Mouse (Mus musculus) left cerebral cortex, adult 2 months (tissue): ENCODE measurements around the gene Iqck. TPM values are rescaled to one million over a fixed set of nuclear protein-coding genes. Genes with fewer than 3 reads are reported as not detected.

Source experiments
- DNase-seq, 2 experiments: peaks; one replicate each; pipeline ENCODE4 v3.0.0; 2021 to 2022; ENCODE audit warnings: low spot score in 2 of 2, mixed read lengths in 1 of 2; ENCODE audit errors: extremely low spot score in 1 of 2
- H3K27ac ChIP-seq: fragments of 200-600 bp; 2 replicates; pipeline ENCODE4 v1.8.1; 2022
- H3K4me3 ChIP-seq: fragments of 200-600 bp; 2 replicates; pipeline ENCODE4 v1.8.1; 2022
- CTCF ChIP-seq: fragments of 200-600 bp; IDR thresholded peaks from 2 replicates; pipeline ENCODE4 v1.8.1; 2022; ENCODE audit warnings: antibody characterized with exemption, mild to moderate bottlenecking, moderate library complexity
- intact Hi-C: fragments of 180-260 bp; cut with DNase I; formaldehyde crosslinking; loops from one replicate; pipeline ENCODE4 v1.15.1; 2025
- total RNA-seq, 2 experiments: library from RNA; stranded (reverse); gene quantifications; 2 replicates each; pipeline ENCODE4 v1.2.3; 2021

The Iqck gene
- total RNA-seq, 2 experiments from 2014 or later: 3.7 to 4.3 TPM

GRCm38 (mm10) chr7:118827975-118828416 is 27.6 kb upstream of the Iqck start:
- TF ChIP-seq CTCF: no peak
- intact Hi-C loops: no loop called here
- H3K4me3 ChIP-seq: no peak overlapping the region
- no peak for DNase-seq
- peak overlapping the region; percentile 24; the same call in 1 of the 2 replicates for H3K27ac ChIP-seq

- intact Hi-C loops: loop anchor here (5.0 kb wide), 1 partner anchor 71 kb away; no protein-coding TSS in a partner anchor
- TF ChIP-seq CTCF: no peak
- H3K4me3 ChIP-seq: no peak overlapping the region
- DNase-seq: no peak
- no peak overlapping the region for H3K27ac ChIP-seq
Observed at GRCm38 (mm10) chr7:118837901-118838300, 17.7 kb upstream of the Iqck start.

DNA sequence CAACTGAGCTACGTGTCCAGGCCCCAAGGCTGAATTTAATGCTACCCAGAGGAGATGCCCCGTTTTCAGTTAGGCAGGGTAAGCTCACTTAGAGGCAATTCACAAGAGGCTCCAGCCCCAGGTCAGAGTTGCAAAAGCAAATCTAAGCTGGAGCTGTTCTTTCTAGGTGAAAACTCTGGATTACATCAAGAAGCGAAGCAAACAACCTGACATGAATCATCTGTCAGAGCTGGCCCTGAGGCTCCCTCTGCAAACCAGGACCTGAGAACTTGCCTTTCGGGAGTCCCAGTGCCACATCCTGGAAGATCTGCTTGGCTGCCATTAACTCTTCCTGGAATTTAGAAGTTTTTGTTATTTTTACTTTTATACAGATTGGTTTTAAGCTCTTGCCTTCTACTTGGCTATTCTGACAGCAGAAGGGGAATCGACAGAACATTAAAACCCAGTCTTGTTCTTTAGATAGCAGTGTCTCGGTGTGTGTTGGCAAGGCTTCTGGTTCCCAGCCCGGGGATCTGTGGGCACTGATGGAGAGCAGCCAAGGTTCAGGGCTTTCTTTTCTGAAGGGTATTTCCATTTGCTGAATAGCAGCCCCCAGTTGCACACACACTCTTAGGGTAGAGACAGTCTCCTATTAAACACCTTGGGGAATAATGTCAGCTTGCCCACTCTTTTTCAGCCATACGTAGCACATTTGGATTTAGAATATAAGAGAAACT is 14.4 kb upstream of the Iqck start:
- no peak for TF ChIP-seq CTCF
- intact Hi-C loops: no loop called here
- Histone ChIP-seq H3K27ac (peak overlapping the region; percentile 59), H3K4me3 (no peak overlapping the region)
- DNase-seq: no peak

DNA sequence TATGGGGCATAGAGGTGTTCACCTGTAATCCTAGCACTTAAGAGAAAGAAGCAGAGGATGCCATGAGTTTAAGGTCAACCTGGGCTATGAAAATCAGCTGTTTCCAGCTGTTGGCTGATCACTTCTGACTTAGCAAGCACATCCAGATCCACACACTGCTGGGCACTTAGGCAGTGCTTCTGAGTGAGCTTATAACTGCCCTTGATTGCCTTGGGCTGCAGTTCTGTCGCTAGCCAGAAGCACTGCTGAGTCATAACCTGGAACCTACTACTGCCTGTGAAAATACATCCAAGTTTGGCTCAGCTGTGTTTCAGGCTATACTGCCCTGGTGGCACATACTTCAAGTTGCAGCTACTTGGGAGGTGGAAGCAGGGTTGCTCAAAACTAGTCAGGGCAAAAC is 13.8 kb upstream of the Iqck start:
- intact Hi-C loops: no loop called here
- TF ChIP-seq CTCF: peak; percentile 30
- Histone ChIP-seq H3K27ac (peak overlapping the region; percentile 59), H3K4me3 (no peak overlapping the region)
- no peak for DNase-seq

DNA sequence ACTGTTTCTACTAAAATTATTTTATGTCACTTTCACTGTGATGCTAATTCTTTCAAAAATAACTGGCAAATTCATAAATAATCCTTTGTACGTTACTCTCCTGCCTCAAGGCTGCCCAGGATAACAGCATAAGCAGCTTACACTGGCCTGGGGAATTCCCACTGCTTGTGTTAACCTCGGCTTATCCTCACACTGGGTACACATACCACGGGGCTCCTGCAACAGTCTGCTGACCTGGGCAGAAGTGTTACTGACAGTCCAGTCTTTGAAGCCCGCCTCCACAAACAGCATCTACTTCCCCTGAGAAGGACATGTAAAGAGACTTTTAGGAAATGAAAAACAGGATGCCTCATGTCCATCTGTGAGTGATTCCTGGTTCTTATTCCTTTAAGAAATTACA is 12.6 kb upstream of the Iqck start:
- DNase-seq: no peak
- Histone ChIP-seq H3K27ac (no peak overlapping the region), H3K4me3 (no peak overlapping the region)
- TF ChIP-seq CTCF: no peak
- intact Hi-C loops: no loop called here

GRCm38 (mm10) chr7:118845141-118845540 is 10.4 kb upstream of the Iqck start:
- DNase-seq: no peak
- H3K27ac ChIP-seq: no peak overlapping the region
- H3K4me3 ChIP-seq: no peak overlapping the region
- intact Hi-C loops: no loop called here
- no peak for TF ChIP-seq CTCF

DNA sequence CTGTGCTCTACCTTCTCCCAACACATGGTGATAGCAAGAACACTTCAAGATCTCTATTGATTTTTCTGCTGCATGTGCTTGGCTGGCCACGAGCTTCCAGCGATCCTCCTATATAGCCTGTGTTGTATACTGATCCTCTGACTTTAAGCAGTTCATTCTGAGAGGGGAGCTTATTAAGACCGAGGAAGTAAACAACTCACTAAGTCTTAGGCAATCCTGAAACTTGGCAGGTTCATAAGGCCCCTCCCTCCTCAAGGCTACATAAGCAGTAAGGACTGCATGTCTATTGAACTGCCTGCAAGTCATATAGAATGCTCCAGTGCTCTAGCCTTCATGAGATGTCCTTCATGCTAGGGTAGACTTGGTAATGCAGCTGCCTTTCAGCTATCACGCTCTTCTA is 9.2 kb upstream of the Iqck start:
- DNase-seq: no peak
- intact Hi-C loops: no loop called here
- no peak for TF ChIP-seq CTCF
- Histone ChIP-seq H3K27ac (no peak overlapping the region), H3K4me3 (no peak overlapping the region)

- no peak for TF ChIP-seq CTCF
- H3K27ac ChIP-seq: no peak overlapping the region
- no peak for DNase-seq
- intact Hi-C loops: no loop called here
- H3K4me3 ChIP-seq: no peak overlapping the region
Observed at GRCm38 (mm10) chr7:118848796-118849195, 6.8 kb upstream of the Iqck start.

- no peak overlapping the region for H3K4me3 ChIP-seq
- TF ChIP-seq CTCF: no peak
- H3K27ac ChIP-seq: no peak overlapping the region
- intact Hi-C loops: loop anchor here (5.0 kb wide), 1 partner anchor 82 kb away; no protein-coding TSS in a partner anchor
- no peak for DNase-seq
Observed at GRCm38 (mm10) chr7:118849543-118850250, 5.9 kb upstream of the Iqck start.

GRCm38 (mm10) chr7:118850676-118851290 is 4.8 kb upstream of the Iqck start:
- no peak overlapping the region for H3K27ac ChIP-seq
- no peak for DNase-seq
- no peak overlapping the region for H3K4me3 ChIP-seq
- no peak for TF ChIP-seq CTCF
- intact Hi-C loops: loop anchor here (5.0 kb wide), 1 partner anchor 83 kb away; no protein-coding TSS in a partner anchor

DNA sequence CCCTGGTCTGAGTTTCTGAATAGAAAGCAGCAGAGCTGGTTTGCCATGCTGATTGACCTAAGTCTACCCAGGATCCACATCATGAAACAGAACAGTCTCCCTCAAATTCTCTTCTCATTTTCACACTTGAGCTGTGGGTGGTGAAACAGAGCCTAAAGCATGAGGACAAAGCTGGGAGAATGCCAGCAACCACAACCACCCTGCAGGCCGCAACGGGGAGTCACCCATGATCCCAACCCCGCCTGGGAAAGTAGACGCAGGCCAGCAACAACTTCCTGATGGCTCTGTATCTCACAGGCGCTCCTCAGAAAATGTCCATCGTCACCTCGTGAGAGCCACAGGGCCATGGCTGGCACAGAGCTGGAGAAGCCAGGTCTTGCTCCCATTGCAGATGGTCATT is 4.0 kb upstream of the Iqck start:
- no peak for TF ChIP-seq CTCF
- no peak for DNase-seq
- Histone ChIP-seq H3K27ac (no peak overlapping the region), H3K4me3 (no peak overlapping the region)
- intact Hi-C loops: loop anchor here (5.0 kb wide), 1 partner anchor 84 kb away; no protein-coding TSS in a partner anchor

DNA sequence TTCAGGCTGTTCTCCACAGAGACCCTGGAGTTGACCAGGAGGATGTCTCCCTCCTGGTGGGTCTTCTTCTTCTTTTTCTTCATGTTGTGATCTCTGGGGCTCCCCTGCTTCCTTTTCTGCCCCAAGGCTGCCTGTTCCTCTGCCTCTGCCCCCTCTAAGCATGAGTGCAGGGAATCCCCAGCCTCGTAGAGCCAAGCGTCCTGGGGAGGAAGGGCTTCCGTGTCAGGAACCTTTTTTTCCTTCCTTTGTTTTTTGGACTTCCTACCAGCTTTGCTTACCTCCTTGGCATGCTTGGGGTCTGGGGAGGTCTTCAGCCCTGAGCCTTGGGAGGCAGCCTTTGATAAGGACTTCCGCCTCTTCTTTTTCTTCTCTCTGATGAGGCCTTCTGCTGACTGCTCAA is 2.9 kb upstream of the Iqck start:
- no peak for TF ChIP-seq CTCF
- no peak for DNase-seq
- no peak overlapping the region for H3K27ac ChIP-seq
- H3K4me3 ChIP-seq: no peak overlapping the region
- intact Hi-C loops: loop anchor here (5.0 kb wide), 1 partner anchor 85 kb away; no protein-coding TSS in a partner anchor
